8 mouse cellular contexts compared by ENCODE assay signal in genomic region chr8:10924001-10924490, GRCm38 (mm10).
DNase-seq lines count a peak whose midpoint lies in the region; ATAC-seq and TF ChIP-seq lines count a peak whose summit lies in the region.

No protein-coding gene starts in this region.

- ATAC-seq in heart, embryonic 15.5 days (replicated peaks; ENCODE audit: insufficient number of reproducible peaks, insufficient read depth, low FRiP score, low read depth), result no peak
- no peak for ATAC-seq in hindbrain, embryonic 13.5 days (ENCODE audit: low FRiP score)
- no peak for ATAC-seq in midbrain, embryonic 11.5 days (ENCODE audit: low FRiP score)
- no peak for ATAC-seq in monocyte, adult 5-6 weeks (replicated peaks; ENCODE audit: insufficient number of reproducible peaks, low FRiP score, low TSS enrichment, poor library complexity, severe bottlenecking)

- no peaks in the 10 kb centered on the region for H3K36me3 ChIP-seq in heart, embryonic 15.5 days
- no peaks in the 10 kb centered on the region for H3K36me3 ChIP-seq in hindbrain, embryonic 13.5 days
- no peaks in the 10 kb centered on the region for H3K36me3 ChIP-seq in midbrain, embryonic 11.5 days (ENCODE audit: control insufficient read depth, insufficient read depth, low read length)

- 0 out of 2 replicates have a peak overlapping the region, but pooled peaks have one; percentile 11 for H3K4me3 ChIP-seq in heart, embryonic 15.5 days
- peak overlapping the region; percentile 41 for H3K4me3 ChIP-seq in bone marrow, adult 2 months (replicated peaks; ENCODE audit: control insufficient read depth, low read depth, low read length)
- H3K4me3 ChIP-seq in hindbrain, embryonic 13.5 days, result no peak overlapping the region
- no peak overlapping the region for H3K4me3 ChIP-seq in midbrain, embryonic 11.5 days (ENCODE audit: low read depth, low read length)

- H3K9ac ChIP-seq in heart, embryonic 15.5 days, result no peak overlapping the region
- 0 out of 2 replicates have a peak overlapping the region, but pooled peaks have one; percentile 8 for H3K9ac ChIP-seq in hindbrain, embryonic 13.5 days
- H3K9ac ChIP-seq in midbrain, embryonic 11.5 days (ENCODE audit: low read length), result peak overlapping the region; percentile 1; the same call in 1 of the 2 replicates

- DNase-seq in heart, adult 18-20 months, result no peak
- DNase-seq in midbrain, embryonic 11.5 days (ENCODE audit: low spot score, missing footprints), result peak; percentile 90
- no peak for DNase-seq in left cerebral cortex, postnatal 14 days (ENCODE audit: low spot score in 2 of 2)
- DNase-seq in frontal cortex, postnatal 36 days (ENCODE audit: low spot score in 2 of 2), result no peak

- no peaks in the 10 kb centered on the region for H3K9me3 ChIP-seq in heart, embryonic 15.5 days (replicated peaks)
- no peaks in the 10 kb centered on the region for H3K9me3 ChIP-seq in hindbrain, embryonic 13.5 days
- no peaks in the 10 kb centered on the region for H3K9me3 ChIP-seq in midbrain, embryonic 11.5 days (ENCODE audit: control insufficient read depth, low read length)

- peaks cover 4% of the 10 kb centered on the region; the same call in 1 of the 2 replicates for H3K27me3 ChIP-seq in heart, embryonic 15.5 days
- peaks cover 25% of the 10 kb centered on the region for H3K27me3 ChIP-seq in hindbrain, embryonic 13.5 days
- no peaks in the 10 kb centered on the region; the same call in 1 of the 2 replicates for H3K27me3 ChIP-seq in midbrain, embryonic 11.5 days (ENCODE audit: control insufficient read depth, insufficient read depth, low read length)

- TF ChIP-seq CTCF in bone marrow, adult 2 months (IDR thresholded peaks at IDR 0.05; ENCODE audit: control insufficient read depth, insufficient read depth, low read length), result no peak

- peak overlapping the region; percentile 48 for H3K4me2 ChIP-seq in heart, embryonic 15.5 days
- H3K4me2 ChIP-seq in hindbrain, embryonic 13.5 days, result peak overlapping the region; percentile 29
- H3K4me2 ChIP-seq in midbrain, embryonic 11.5 days, result peak overlapping the region; percentile 36; the same call in 1 of the 2 replicates

- intact Hi-C loops in left cerebral cortex, postnatal 14 days (cut with DNase I), result loop anchor here (10.0 kb wide), 1 partner anchor 81 kb away; the partner anchor contains the start of gene Irs2

- peak overlapping the region; percentile 77 for H3K27ac ChIP-seq in heart, embryonic 15.5 days
- no peak overlapping the region for H3K27ac ChIP-seq in bone marrow, adult 2 months (ENCODE audit: control insufficient read depth, insufficient read depth, low read depth, low read length, poor library complexity)
- peak overlapping the region; percentile 75 for H3K27ac ChIP-seq in hindbrain, embryonic 13.5 days
- H3K27ac ChIP-seq in midbrain, embryonic 11.5 days (ENCODE audit: low read depth, low read length), result peak overlapping the region; percentile 90; the same call in 1 of the 2 replicates

- H3K4me1 ChIP-seq in heart, embryonic 15.5 days (replicated peaks), result peaks cover 68% of the 10 kb centered on the region
- no peaks in the 10 kb centered on the region; the same call in none of the 2 replicates for H3K4me1 ChIP-seq in bone marrow, adult 2 months (ENCODE audit: control insufficient read depth, insufficient read depth, low read length)
- peaks cover 76% of the 10 kb centered on the region for H3K4me1 ChIP-seq in hindbrain, embryonic 13.5 days (replicated peaks)
- H3K4me1 ChIP-seq in midbrain, embryonic 11.5 days (ENCODE audit: control insufficient read depth, insufficient read depth, low read length), result peaks cover 77% of the 10 kb centered on the region

- WGBS in heart, embryonic 15.5 days, result 21% methylated on average over 3 of the region's 3 CpGs
- WGBS in bone marrow, adult 2 months, result 14% methylated on average over 3 of the region's 3 CpGs
- WGBS in hindbrain, embryonic 13.5 days, result 6% methylated on average over 3 of the region's 3 CpGs
- WGBS in midbrain, embryonic 11.5 days, result 2% methylated on average over 3 of the region's 3 CpGs

- no peak for TF ChIP-seq POLR2A in bone marrow, adult 2 months (IDR thresholded peaks at IDR 0.05; ENCODE audit: borderline replicate concordance, control insufficient read depth, low read depth, low read length)

Comparison
In these comparisons a context has a peak if more than half of its experiments do, and no peak if none do; other contexts are left out.
1. H3K4me3 ChIP-seq: peak in heart, embryonic 15.5 days (single experiment) and bone marrow, adult 2 months (single experiment); none in hindbrain, embryonic 13.5 days (single experiment) and midbrain, embryonic 11.5 days (single experiment).
2. Peak in every context shown above with its lines, with median percentiles within 50 percentile points of each other: H3K4me2 ChIP-seq.